Mouse (Mus musculus): ENCODE data around the gene Gosr2.

The Gosr2 gene

DNA sequence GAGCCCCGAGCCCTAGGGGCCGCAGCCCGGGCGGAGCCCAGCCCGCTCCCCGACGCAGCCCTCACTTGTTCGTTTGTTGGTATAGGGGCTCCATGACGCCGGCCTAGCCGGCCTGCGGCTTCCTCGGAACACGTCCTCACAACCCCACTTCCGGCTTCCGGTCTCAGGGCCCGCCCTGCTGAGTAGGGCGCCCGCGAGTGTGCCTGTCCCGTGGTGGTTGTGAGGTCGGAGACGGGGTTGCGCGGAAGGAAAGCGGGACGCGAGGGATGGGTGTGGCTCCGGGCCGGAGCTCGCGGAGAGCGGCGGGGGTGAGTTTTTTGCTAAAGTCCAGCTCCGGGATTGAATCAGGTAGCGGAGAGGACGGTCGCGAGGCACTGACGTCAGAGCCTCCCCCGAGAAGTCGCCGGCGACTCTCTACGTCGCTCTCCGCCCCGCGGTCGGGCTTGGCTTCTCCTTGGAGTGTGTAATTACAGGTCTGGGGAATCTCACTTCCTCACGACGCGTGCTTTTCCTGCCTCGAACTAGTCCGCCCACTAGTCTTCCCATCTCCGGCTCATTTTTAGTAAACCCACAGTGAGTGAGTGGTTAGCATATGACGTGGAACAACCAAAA, at the start of gene Gosr2:
Gene Gosr2 (minus strand): TSS at position 334 of the 612 bp plus-strand sequence.
- DNase-seq: peak; percentile 87

DNA sequence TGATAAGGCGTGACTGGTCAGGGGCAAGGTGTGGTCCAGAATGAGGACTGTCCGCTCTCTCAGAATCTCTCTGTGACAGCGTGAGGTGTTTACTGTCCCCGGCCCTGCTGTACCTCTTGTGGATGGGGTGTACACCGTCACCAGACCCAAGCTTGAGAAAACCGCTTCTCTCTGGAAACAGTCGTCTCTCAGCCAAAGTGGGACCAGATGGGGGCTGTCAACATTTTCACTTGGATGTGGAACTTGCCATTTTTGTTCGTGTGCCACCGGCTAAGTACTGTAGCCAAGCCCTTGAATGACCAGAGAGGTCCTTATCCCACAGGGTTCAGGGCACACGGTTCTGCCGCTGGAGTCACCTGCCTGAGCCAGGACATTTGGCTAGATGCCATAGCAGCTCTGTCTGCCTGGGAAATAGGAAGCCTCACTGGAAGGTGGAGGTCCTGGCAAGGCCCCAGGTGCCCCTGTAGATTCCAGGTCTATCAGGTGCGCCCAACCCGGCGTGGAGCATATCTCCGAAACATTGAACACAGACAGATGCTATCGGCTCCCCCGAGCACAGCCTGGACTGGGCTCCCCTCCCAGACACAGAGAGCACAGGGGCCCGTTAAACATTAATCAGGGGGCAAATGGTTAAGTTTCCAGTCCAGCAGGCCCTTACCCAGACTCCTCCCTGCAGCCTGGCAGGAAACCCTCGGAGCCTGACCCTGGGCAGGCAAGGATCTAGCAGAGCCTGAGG, 37.5 kb upstream of the Gosr2 start:
- no peak for DNase-seq

DNA sequence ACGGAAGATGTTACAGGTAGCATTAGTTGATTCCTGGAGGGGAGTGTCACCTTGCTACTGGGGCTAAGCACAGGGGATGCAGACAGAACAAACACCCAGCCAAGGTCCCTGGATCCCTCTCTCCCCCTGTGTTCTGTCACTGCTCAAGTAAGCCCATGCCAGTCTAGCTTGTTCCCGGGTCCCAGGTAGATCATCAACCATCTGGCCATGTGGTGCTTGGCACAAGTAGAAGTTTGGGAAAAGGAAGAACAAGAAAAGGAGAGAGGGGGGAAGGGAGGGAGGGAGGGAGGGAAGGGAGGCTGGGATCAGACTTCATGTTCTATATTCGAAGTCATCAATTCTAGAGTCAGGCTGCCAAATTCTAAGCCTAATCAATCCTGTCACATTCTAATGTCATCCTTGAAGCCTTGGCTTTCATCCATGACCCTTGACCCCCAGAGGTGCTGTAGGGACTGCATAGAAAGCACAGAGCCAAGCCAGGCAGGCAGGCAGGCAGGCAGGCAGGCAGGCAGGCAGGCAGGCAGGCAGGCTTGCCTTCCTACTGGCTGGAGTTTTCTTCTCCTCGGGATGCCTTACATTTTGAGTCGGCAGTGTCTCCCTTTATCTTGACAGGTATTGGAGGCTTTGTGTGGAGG, 36.8 kb upstream of the Gosr2 start:
- no peak for DNase-seq

DNA sequence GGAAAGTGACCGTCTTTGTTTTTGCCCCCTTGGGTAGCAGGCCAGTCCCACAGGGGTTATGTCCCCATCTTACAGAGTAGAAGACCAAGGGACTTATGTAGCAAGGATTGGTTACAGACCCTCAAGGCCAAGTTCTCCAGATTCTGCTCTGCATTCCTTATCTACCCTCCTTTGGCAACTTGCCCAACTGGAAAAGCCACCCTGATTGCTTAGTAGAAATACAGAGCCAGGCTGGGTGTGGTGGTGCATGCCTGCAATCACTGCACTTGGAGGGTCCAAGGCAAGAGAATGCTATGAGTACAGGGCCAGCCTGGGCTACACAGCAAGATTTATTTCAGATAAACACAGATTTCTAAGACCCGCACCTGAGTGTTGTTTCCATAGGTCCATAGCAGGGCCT, 36.3 kb upstream of the Gosr2 start:
- no peak for DNase-seq

DNA sequence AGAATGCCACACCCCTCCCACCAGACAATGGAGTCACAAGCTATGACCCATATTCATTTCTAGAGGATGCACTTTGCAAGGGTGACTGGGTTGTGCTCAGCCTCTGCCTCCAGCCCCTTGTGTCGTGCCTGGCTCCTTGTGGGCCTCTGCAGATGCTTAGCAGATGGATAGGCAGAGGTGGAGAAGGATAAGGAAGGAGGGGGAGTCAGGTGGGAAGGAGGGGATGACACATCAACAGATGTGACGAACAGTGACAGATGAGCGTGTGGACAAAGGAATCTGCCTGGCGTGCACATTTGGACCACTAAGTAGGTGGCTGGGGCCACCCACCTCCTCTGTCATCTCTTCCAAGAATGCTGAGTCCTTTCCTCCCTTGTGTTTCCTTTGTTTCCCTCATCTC, 35.4 kb upstream of the Gosr2 start:
- DNase-seq: no peak

DNA sequence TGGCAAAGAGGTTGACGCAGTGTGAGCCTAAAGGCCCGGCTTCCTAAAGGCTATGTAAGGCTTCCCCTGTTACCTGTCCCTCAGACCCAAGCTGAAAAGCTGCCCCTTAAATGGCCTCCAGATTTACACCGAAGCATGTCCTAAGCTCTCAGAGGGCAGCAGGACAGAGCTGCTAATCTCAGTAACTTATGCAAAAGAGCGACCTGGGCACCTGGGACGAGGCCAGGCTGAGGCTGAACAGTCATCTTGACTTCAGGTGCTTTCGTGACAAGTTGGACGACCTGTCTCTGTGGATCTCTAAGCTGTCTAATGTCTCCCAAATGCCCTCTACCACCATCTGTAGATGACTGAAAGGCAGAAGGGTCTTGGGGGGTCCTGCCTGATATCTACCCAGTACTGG, 34.6 kb upstream of the Gosr2 start:
- no peak for DNase-seq

DNA sequence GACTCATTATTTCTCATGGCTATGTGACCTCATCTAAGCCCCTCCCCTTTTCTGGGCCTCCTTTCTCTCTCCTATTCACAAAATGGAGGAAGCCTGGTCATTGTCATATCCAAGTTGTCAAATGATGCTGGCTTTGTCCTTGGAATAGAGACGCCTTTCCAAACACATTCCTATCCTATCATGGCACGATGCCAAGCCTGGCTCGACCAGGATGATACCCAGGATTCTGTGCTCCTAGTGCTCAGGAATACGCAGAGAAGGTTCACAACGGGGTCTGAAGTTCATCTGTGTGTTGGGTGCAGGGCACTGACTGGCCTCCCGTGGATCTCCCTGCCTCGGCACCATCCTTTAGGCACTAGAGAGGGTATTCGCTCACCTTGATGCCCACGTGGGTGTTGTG, 33.9 kb upstream of the Gosr2 start:
- DNase-seq: no peak

DNA sequence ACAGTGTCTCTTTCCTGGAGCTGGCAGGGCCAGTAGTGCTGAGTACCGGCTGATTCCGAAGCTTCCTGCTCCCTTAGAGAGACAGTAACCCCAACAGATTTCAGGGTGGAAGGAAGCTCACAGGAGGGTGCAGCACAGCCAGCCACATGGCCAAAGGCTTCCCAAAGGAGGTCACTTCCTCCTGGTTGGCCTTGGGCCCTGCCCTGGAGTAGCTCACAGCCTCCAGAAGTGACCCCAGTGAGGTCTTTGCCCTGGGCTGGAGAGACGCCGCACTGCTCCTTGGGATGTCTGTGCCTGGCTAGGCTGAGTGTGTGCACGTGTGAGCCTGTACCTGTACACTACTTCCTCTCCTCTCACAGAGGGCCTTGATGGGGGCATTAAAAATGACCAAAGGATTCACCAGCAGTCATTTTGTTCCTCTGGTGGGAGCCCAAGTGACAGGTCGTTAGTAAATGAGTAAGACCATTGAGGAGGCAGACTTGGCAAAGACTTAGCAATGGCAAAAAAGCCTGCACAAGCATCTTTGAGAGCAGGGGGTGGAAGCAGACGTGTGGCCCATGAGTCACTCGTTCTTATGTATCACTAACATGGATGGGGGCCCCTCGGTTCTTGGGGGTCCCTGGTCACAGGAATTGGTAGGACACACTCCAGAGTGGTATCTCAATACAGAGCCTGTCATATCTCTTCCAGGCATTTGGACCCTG, 31.7 kb upstream of the Gosr2 start:
- no peak for DNase-seq

DNA sequence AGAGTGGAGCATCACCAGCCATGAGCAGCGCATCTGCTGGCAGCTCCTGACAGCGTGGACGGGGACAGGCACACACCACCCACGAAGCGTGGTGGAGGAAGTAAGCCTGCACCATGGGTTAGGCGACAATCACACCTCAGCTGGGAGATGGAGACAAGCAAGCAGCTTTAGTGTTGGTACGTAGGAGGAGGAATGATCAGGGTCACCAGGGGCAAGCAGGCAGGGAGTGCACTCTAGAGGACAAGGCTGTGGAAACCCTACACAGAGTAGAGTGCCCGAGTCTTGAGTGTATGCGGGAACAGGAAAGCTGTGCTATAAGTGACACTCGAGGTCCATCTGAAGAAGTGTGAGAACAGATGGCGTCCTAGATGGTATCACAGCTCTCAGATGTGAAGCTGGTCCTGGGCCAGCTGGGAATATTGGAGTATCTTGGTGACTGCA, 26.7 kb upstream of the Gosr2 start:
- no peak for DNase-seq

DNA sequence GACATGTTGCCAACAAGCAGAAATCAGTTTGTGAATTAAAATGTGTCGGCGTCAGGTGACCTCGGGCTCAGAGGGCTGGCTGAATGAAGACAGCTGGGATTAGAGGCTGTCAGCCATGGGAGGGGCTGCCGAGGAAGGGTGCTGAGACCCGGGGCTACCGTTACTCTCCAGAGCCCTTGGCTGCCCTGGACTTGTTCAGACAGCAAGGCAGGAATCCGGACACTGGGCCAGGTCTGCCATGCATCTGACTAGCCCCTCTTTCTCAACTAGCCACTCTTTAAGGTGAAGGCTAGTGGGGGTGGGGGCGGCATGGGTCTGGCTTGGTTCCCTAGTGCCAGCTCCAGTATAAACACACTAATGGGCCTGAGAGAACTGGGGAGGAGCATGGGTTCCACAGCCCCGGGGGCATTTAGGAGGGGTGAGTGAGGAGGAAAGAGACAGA, 24.4 kb upstream of the Gosr2 start:
- DNase-seq: peak; percentile 31

DNA sequence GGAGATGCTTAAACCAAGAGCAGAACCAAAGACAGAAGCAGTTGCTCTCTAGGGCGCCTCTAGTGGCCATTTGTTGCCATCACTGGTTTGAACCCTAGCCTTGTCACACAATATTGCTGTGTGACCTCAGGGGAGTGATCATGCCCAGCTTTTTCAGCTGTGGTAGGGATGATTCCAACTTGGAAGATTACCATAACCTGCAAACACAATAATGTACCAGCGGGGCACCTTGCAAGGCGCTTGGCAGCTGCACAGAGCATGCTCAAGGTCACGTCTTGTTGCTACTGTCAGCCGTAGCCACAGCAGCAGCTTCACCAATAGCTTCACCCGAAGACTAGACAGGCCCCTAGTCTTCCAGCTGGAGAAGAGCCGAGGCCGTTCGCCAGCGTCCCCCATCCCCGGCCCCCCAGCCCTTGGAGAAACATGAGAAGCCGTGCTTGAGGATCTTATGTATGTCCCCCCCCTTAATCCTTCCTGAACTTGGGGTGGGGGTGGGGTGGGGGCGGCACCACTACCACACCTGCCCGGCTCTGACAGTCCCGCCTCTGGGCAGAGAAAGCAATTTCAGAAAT, 23.9 kb upstream of the Gosr2 start:
- peak; percentile 45 for DNase-seq

DNA sequence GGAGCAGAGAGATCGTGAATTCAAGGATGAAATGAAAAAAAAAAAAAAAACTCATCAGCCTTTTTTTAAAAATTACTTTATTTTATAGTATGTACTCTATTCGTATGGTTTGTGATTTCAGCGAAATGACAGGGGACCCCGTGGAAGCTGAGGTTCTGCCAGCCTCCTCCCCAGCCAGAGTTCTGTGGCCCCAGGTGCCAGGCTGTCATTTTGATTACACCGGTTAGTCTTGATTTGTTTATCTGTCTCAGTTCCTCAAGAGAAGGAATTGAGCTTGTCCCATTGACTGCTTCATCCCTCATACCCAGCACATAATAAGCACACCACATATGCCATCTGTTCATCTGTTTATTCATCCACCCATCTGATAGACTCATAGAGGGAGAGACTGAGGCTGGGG, 21.7 kb upstream of the Gosr2 start:
- no peak for DNase-seq

DNA sequence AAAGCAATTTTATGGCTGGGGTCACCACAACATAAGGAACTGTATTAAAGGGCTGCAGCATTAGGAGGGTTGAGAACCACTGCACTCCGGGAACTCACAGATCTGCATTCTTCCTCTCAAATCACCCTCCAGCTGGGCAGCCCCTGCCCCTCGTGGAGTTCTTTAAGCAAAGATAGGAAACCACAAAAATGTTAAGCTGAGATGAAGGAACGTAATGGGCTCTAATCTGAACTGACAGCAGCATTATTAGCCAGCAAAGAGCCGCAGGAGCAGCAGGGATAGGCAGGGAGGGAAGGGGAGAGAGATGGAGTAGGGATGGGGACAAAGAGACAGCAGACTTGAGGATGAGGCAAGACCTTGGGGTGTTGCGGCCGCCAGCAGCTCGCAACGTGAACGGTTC, 19.3 kb upstream of the Gosr2 start:
- DNase-seq: no peak

DNA sequence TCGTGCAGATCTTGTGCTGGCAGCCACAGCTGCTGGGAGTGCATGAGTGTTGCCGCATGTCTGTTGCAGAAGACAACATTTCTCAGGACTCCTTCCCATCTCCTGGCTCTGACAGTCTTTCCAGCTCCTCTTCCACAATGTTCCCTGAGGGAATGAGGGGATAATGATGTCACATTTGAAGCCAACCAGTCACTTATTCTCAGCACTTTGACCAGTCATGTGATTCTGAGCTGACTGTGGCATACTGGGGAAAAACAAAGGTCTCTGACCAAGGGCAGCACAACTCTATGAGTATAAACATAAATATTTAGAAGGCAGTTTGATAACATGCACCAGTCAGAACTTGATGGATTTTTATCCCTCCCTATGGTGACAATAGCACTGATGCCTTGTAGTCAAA, 16.4 kb upstream of the Gosr2 start:
- DNase-seq: no peak

DNA sequence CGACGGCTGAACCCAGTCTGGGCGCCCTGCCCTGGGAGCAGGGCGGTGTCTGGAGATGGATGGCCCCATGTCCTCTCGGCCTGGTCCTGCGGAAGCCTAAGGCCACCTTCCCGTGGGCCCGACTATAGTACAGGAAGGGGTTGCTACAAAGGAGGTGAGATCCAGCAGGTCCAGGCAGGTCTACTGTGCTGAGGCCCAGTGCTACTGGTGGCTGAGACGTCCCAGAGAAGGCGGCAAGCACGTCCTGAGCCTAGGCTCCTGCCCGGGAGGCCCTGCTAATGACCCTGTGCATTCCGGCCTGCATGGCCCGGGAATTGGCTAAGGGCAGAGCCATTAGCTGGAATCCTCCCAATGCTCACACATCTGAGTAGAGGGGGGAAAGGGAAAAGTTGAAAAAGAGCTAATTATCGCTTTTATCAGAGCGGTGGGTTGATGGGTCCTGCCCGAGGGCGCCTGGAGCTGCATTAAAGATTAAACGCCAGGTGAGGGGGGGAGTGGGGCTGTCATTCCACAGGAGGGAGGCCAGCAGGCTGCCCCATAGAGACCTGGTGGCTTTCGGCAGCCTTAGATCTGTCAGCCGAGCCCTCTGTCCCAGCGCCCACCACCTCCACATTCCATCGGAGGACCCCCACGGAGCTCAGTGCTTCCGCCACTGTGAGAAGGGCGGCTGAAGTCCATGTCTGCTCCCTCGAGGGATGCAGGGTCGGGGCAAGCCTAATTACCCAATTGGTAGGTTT, 14.3 kb upstream of the Gosr2 start:
- no peak for DNase-seq

DNA sequence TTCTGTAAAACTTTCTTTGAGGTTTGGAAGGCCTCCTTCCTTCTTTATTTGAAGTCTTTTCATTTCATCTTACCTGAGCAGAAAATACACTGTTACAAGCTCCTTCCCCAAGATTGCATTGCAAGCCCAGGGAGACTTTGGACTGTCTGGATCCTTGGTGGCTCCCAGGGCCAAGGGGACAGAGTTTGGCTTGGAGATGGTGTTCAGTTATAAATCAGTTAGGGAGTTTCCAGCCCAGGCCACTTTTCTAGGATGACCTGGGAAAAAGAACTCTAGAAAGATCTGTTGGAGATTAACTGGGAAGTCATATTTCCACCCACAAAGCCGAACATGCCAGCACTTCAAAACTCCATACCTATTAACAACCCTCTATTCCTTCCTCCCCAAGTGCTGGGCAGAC, 12.3 kb upstream of the Gosr2 start:
- DNase-seq: no peak

DNA sequence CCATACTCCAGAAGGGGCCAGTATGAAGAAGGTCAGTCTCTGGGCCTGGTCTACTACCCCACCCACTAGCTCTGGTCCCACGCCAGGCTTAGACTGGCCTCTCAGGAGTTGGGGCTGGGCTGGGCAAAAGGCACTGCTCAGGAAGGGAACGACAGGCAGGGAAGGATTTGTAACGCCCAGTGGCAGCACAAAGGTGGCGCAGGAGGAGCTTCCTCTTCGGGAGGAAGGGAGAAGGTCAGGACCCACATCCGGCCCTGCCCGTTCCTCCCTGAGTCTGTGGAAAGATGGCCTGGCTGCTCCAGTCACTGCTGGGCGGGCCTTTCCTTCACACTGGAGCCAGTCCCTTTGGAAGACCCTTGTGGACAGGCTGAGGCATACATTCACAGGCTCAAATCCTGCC, 9.3 kb upstream of the Gosr2 start:
- DNase-seq: no peak

DNA sequence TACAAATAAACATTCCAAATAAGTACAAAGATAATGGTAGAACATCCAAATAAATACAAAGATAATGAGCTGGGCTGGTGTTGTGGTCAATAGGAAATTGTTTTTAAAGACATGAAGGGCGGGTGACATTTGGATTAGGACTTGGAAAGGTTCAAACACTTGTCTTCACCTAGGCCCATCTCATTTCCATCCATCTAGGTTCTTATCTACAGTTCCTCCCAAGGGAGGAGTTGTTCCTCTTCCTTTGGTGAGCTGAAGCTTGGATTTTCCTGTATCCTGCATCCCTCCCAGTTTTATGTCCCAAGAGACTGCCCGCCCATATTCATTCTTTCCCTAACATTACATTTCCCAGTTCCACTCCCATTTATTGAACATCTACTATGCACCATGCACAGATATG, 528 bp upstream of the Gosr2 start:
- DNase-seq: no peak

DNA sequence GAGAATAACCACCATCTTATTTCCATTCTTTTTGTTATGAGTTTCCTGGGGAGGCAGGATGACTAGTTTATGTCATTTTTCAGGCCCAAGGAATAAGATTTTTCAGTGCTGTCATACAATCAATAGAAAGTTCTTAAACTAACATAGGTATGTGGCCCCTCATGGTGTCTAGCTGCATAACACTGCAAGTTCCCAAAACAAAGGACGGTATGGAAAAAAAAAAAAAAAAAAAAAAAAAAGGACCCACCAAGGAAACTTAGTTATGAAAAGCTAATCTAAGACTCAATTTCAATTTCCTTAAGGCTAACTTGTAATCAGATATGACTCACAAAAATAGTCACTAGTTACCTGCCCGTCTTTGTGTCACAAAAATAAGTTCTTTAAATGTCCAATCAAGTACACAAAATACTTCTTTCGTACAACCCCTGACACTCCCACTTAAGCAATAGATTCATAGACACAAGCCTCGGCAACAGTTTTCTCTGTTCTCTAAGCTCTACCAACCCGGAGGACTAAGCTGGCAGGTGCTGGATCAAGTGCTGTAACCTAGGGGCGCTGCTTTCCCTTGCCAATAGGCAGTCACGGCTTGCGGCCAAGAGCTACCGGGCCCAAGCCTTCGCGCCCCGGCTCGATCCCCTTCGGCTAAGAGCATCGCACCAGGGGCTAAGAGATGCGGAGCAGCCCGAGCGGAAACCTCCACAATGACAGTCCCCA, 690 bp downstream of the Gosr2 start:
- DNase-seq: no peak

DNA sequence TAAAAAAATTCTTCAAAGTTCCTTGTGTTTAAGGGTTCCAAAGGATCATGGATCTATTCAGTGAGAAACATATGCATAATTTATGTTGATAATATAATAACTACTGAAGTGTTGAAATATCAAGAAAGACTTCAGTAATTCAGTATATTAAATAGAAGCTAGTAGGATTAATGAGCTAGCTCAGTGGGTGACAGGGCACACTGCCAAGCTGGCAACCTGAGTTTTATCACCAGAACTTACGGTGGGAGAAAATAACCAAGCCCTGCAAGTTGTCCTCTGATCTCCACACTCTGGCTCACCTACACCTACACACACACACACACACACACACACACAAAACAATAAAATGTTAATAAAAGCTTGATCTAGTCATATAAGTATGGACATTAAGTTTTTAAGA, 4.5 kb downstream of the Gosr2 start:
- DNase-seq: no peak

DNA sequence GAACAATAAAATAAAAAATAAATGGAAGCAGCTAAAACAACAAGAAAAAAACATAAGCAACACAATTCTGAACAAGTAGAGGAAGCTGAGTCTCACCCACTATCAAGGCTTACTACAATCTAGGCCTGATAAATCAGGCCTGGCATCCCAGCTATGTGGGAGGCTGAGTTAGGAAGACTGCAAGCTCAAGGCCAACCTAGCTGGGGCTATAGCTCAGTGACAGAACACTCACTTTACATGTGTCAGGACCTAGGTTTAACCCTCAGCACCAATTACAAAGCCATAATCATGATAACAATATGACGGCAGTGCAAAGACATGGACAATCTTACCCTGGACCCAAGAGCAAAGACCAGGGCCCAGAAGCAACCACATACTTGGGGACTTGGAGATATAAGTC, 6.7 kb downstream of the Gosr2 start:
- DNase-seq: no peak

DNA sequence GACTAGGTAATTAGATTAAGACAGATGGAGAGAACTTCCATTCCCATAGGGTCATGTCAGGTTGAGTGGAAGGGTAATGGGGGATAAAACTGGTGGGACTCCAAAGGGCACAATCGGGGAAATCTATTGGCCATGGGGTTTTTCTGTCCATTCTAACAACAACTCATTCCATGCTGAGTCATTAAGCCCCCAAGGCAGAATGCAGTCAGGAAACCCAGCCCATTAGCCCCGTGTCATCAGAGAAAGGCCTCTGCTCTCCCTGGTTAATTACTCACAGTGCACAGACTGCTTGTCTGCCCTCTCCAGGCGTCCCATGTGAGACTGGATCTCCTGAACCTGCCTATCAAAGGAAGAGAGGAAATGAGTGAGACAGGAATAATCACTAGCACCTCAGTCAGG, 8.7 kb downstream of the Gosr2 start:
- no peak for DNase-seq

Measured in cerebellum, adult 8-10 months (tissue).